Mouse (Mus musculus) myocyte (in vitro differentiated cells): ENCODE measurements around the gene Rnf180. TPM values are rescaled to one million over a fixed set of nuclear protein-coding genes. Genes with fewer than 3 reads are reported as not detected.

Source experiments
- H3K27me3 ChIP-seq: one replicate; pipeline ENCODE4 v1.6.1; 2011; ENCODE audit not compliant: control insufficient read depth, insufficient read depth, insufficient read length
- H3K36me3 ChIP-seq: one replicate; pipeline ENCODE4 v1.6.1; 2011; ENCODE audit not compliant: control insufficient read depth, insufficient read depth
- H3K4me2 ChIP-seq: one replicate; pipeline ENCODE4 v1.6.1; 2011; ENCODE audit warnings: low read depth, control low read depth
- H3K4me3 ChIP-seq: one replicate; pipeline ENCODE4 v1.5.1; 2011; ENCODE audit warnings: mild to moderate bottlenecking, control low read depth, moderate library complexity
- H3K79me2 ChIP-seq: one replicate; pipeline ENCODE4 v1.6.1; 2011; ENCODE audit not compliant: control insufficient read depth, insufficient read depth
- H3ac ChIP-seq: one replicate; pipeline ENCODE4 v1.6.1; 2011; ENCODE audit not compliant: control insufficient read depth, insufficient read length
- CEBPB ChIP-seq: IDR thresholded peaks from 2 replicates; pipeline ENCODE4 v1.6.1; 2011; ENCODE audit warnings: mild to moderate bottlenecking, moderate library complexity; ENCODE audit not compliant: poor library complexity, insufficient read depth, severe bottlenecking
- E2F4 ChIP-seq: IDR thresholded peaks from one replicate; pipeline ENCODE4 v1.6.1; 2011; ENCODE audit warnings: mild to moderate bottlenecking, control low read depth, moderate library complexity; ENCODE audit not compliant: insufficient read depth
- MAX ChIP-seq: IDR thresholded peaks from one replicate; pipeline ENCODE4 v1.6.1; 2011; ENCODE audit warnings: low read depth, mild to moderate bottlenecking, control low read depth
- MYOD1 ChIP-seq, 3 experiments: IDR thresholded peaks; one replicate each; pipeline ENCODE4 v1.6.1; 2011; ENCODE audit warnings: control low read depth in 2 of 3, low read depth in 2 of 3, mild to moderate bottlenecking in 2 of 3, moderate library complexity in 1 of 3; ENCODE audit not compliant: insufficient read length in 2 of 3, control insufficient read depth in 1 of 3
- MYOG ChIP-seq, 3 experiments: IDR thresholded peaks; one replicate each; pipeline ENCODE4 v1.6.1; 2011; ENCODE audit warnings: control low read depth in 2 of 3, low read depth in 2 of 3, mild to moderate bottlenecking in 2 of 3; ENCODE audit not compliant: insufficient read length in 2 of 3, control insufficient read depth in 1 of 3, insufficient read depth in 1 of 3
- POLR2A ChIP-seq: IDR thresholded peaks from one replicate; pipeline ENCODE4 v1.6.1; 2011; ENCODE audit warnings: low read depth, mild to moderate bottlenecking, control low read depth, moderate library complexity; ENCODE audit not compliant: insufficient read length
- POLR2AphosphoS2 ChIP-seq: IDR thresholded peaks from one replicate; pipeline ENCODE4 v1.6.1; 2011; ENCODE audit warnings: low read depth, control low read depth; ENCODE audit not compliant: insufficient read length
- REST ChIP-seq: IDR thresholded peaks from one replicate; pipeline ENCODE4 v1.6.1; 2011; ENCODE audit warnings: mild to moderate bottlenecking, control low read depth, moderate library complexity; ENCODE audit not compliant: insufficient read depth, insufficient read length
- SRF ChIP-seq: IDR thresholded peaks from one replicate; pipeline ENCODE4 v1.6.1; 2011; ENCODE audit warnings: low read depth; ENCODE audit not compliant: control insufficient read depth, insufficient read length
- TCF12 ChIP-seq: IDR thresholded peaks from one replicate; pipeline ENCODE4 v1.6.1; 2011; ENCODE audit warnings: mild to moderate bottlenecking, control low read depth; ENCODE audit not compliant: poor library complexity, insufficient read depth, severe bottlenecking
- TCF3 ChIP-seq: IDR thresholded peaks from one replicate; pipeline ENCODE4 v1.6.1; 2011; ENCODE audit warnings: low read depth, control low read depth; ENCODE audit not compliant: insufficient read length
- USF1 ChIP-seq: IDR thresholded peaks from one replicate; pipeline ENCODE4 v1.6.1; 2011; ENCODE audit warnings: low read depth, mild to moderate bottlenecking, control low read depth, moderate library complexity
- polyA plus RNA-seq: library from polyadenylated mRNA; unstranded; fragments of >200 nt; fragmentation: generic; extraction: Trizol; gene quantifications from one replicate; pipeline ENCODE4 v1.2.1, GENCODE M21; 2012; ENCODE audit warnings: missing spikeins

Rnf180 gene
- polyA plus RNA-seq, 1 experiment = not detected

DNA sequence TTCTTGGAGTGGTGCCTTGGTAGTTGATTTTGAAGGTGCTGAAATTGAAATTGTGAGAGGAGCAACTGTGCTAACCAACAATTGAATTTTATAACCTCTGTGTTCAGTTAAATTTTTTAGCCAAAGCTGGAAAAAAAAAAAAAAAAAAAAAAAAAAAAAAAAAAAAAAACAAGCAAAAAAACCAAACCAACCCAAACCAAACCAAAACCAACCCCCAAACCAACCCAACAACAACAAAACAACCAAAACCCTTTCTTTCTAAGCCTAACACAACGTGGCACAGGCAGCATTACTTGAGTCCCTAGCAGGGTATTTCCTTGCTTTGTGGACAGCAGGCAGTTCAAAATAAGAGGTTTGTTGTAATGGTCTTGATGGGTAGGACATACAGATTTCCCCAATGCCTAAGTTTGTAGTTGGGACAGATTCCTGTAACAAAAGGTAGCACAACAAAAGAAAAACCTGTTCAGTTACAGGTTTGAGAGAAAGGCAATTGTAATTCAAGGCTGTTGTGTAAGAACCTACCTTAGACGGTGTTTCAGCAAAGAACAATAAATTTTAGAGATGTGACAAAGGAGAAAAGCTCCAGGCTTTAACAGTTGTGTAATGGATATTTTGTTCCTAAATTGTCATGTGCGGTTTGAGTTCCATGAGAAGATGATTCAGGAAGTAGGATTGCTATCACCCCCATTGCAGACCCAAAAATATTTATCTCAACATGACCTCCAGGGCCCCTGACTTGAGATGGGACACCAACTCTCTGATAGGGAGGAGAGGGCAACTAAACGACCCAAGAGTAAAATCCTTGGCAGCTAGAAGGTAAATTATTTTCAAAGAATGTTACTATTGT, 4.8 kb upstream of the Rnf180 start:
- no peaks in the 10 kb centered on the region for H3K27me3 ChIP-seq
- no peaks in the 10 kb centered on the region for H3K79me2 ChIP-seq
- H3K36me3 ChIP-seq = no peaks in the 10 kb centered on the region
- H3ac ChIP-seq = no peak overlapping the region
- TF ChIP-seq USF1 (no peak), POLR2A (no peak), REST (no peak), TCF3 (no peak), E2F4 (no peak), MYOD1 (IDR thresholded peaks at IDR 0.05; ENCODE audit: control insufficient read depth in 1 of 3, insufficient read length in 2 of 3, low read depth in 2 of 3) (no peak), CEBPB (no peak), MYOG (IDR thresholded peaks at IDR 0.05; ENCODE audit: control insufficient read depth in 1 of 3, insufficient read depth in 1 of 3, insufficient read length in 2 of 3, low read depth in 2 of 3) (no peak), POLR2AphosphoS2 (no peak), TCF12 (no peak), SRF (no peak), MAX (no peak)
- no peak overlapping the region for H3K4me3 ChIP-seq
- H3K4me2 ChIP-seq = no peak overlapping the region

- no peaks in the 10 kb centered on the region for H3K36me3 ChIP-seq
Measured at GRCm38 (mm10) chr13:105293781-105294667, 591 bp downstream of the Rnf180 start.

DNA sequence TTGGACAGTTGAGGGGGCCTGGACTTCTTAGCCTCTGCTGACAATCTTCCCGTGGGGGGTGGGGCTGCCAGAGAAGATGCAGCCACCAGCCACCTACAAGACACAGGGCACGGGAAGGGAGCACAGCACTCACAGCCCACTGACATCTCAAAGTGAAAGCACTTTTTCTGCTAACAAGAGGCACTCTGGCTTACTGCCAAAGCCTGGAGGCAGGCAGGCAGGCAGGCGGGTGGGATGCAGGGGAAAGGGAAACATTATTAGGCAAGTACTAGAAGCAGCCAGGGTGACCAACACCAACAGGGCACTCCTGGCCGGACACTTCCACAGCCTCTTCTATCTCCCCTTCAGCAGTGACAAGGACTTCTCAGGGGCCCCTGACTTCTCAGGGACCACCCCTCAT, 2.8 kb downstream of the Rnf180 start:
- Histone ChIP-seq H3K79me2 (no peaks in the 10 kb centered on the region), H3K4me2 (no peak overlapping the region), H3K27me3 (no peaks in the 10 kb centered on the region), H3ac (no peak overlapping the region), H3K36me3 (no peaks in the 10 kb centered on the region), H3K4me3 (no peak overlapping the region)
- TF ChIP-seq REST = no peak
- TF ChIP-seq MYOG (IDR thresholded peaks at IDR 0.05; ENCODE audit: control insufficient read depth in 1 of 3, insufficient read depth in 1 of 3, insufficient read length in 2 of 3, low read depth in 2 of 3) = no peak
- no peak for TF ChIP-seq MAX
- no peak for TF ChIP-seq MYOD1 (IDR thresholded peaks at IDR 0.05; ENCODE audit: control insufficient read depth in 1 of 3, insufficient read length in 2 of 3, low read depth in 2 of 3)
- no peak for TF ChIP-seq USF1
- no peak for TF ChIP-seq TCF12

More at GRCm38 (mm10) chr13:105293781-105294667, 591 bp downstream of the Rnf180 start:
- no peaks in the 10 kb centered on the region for H3K79me2 ChIP-seq
- no peaks in the 10 kb centered on the region for H3K27me3 ChIP-seq
- H3K4me2 ChIP-seq = no peak overlapping the region
- no peak overlapping the region for H3K4me3 ChIP-seq
- TF ChIP-seq TCF3 (no peak), REST (no peak), SRF (no peak), MYOG (IDR thresholded peaks at IDR 0.05; ENCODE audit: control insufficient read depth in 1 of 3, insufficient read depth in 1 of 3, insufficient read length in 2 of 3, low read depth in 2 of 3) (no peak), TCF12 (no peak), CEBPB (no peak), USF1 (no peak), MAX (no peak), POLR2A (no peak), E2F4 (no peak), MYOD1 (IDR thresholded peaks at IDR 0.05; ENCODE audit: control insufficient read depth in 1 of 3, insufficient read length in 2 of 3, low read depth in 2 of 3) (no peak), POLR2AphosphoS2 (no peak)
- no peak overlapping the region for H3ac ChIP-seq

DNA sequence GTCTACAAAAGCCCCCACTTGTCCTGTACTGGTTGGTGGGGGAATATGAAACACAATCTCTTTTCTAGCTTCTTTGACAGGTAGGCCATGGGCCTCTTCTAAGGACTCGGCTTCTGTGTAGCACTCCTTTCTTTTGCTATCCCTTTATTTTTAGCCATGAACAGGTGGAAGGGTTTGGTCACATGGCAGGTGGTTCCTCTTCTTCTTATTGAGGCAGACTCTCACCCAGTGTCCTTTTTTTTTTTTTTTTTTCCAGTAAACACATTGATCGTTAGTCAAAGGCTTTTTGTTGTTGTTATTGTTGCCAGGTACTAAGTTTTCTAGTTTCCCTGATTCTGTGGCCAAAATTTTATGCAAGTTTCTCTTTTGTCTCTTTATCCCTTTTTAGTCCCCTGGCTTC, 4.0 kb downstream of the Rnf180 start:
- H3K27me3 ChIP-seq = no peaks in the 10 kb centered on the region
- no peaks in the 10 kb centered on the region for H3K79me2 ChIP-seq
- no peak overlapping the region for H3K4me3 ChIP-seq
- H3K36me3 ChIP-seq = no peaks in the 10 kb centered on the region
- no peak overlapping the region for H3ac ChIP-seq
- TF ChIP-seq TCF3 (no peak), E2F4 (no peak), POLR2AphosphoS2 (no peak), POLR2A (no peak), SRF (no peak), CEBPB (no peak), TCF12 (no peak), MAX (no peak), USF1 (no peak), REST (no peak), MYOG (IDR thresholded peaks at IDR 0.05; ENCODE audit: control insufficient read depth in 1 of 3, insufficient read depth in 1 of 3, insufficient read length in 2 of 3, low read depth in 2 of 3) (no peak), MYOD1 (IDR thresholded peaks at IDR 0.05; ENCODE audit: control insufficient read depth in 1 of 3, insufficient read length in 2 of 3, low read depth in 2 of 3) (no peak)
- H3K4me2 ChIP-seq = no peak overlapping the region
